Mouse (Mus musculus): ENCODE results near the gene Ptpn7.
"Not testable (repeated sequence)": the region's sequence is repeated elsewhere in the genome, so short reads cannot be mapped to it uniquely, and the experiment has no call there.

The Ptpn7 gene

DNA sequence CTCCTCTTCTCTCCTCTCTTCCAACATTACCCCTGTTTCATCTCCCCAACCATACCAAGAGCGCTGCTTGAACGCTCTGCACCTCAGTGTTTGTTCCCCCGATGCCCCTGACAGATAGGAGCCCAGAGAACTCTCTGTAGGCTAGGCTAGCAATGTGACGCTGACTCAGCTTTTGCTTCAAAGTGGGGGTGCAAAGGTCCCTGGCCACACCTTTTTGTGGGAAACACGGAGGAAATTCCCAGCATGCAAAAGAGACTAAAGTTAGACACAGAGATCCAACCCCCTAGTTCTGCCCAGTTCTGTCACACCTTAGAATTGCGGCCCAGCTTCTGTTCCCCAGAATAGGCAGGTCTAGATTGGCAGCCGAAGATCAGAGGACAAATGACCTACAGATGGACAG is 46.4 kb downstream of the Ptpn7 start:
- in situ Hi-C loops (cut with MboI; ENCODE audit: unreplicated experiment in 2 of 2), result loop anchor here in 1 of 2 experiments (10.0 kb wide), 3 partner anchors 276 to 496 kb away; no protein-coding TSS in a partner anchor

DNA sequence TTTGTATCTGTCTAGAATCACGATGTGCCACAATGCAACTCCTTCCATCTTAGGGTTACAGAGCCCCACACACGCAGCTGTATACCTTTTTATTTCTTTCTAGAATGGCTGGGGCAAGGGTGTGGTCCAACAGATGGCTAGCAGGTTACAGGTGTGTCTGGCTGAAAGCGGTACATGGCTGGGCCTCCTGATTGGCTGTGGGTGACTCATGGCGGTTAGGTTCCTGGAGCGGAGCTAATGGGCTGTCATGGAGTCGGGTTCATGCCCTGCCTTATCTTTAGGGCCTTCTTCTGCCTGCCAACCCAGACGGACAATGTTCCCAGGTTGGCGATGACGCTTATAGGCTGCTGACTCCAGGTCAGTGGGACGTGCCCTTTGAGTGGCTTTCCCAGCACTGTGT is 48.3 kb downstream of the Ptpn7 start:
- in situ Hi-C loops (cut with MboI; ENCODE audit: unreplicated experiment in 2 of 2), result no loop called here

DNA sequence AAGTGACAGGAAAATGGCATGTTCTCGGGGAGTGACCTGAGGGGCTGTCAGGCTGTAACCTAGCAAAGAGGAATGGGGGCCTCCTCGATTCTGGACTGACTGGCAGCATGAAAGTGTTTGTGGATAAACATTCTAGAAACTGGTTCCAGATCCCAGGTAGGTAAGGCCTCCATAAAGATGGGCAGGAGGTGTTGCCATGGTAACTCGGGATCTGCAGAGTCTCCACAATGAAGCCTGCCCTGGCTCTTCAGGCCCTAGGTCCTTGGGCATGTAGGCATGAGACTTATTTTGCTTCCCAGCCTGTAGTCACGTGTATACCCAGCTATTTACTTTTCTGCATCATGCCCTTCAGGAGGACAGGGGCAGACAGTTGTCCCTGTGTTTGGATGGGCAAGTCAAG is 48.8 kb downstream of the Ptpn7 start:
- in situ Hi-C loops (cut with MboI; ENCODE audit: unreplicated experiment in 2 of 2), result no loop called here

DNA sequence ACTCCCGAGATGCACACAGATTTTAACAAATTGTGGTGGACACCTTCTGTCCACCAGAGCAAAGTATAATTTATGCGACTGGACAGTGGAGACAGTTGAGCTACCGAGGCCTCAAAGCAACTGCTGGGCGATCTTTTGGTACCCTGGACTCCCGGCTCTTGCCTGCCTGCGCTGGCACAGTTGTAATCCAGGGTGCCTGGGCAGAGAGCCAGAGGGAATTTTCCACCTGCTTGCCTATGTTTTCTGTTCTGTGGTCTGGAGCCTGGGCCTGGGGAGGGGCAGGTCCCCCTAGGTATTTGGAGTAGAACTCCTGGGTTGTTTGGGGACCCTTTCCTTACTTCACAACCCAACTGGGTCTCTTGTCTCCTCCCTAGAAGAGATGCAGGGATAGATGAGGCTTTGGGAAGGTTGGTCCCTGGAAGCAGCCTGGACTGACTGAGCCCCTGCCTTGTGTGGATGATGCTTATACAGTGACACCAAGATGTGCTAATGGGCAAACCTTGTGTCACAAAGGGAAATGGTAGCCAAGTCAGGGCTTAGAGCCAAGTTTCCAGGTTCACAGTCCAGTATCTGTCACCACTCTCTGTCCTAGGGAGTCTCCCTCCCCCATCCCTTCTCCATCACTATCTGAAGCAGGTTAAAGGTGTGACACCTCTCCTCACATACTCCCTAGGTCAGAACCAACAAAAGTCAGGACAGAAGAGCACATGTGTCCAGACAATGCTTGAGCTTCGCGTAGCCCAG is 49.6 kb downstream of the Ptpn7 start:
- in situ Hi-C loops (cut with MboI; ENCODE audit: unreplicated experiment in 2 of 2), result no loop called here

DNA sequence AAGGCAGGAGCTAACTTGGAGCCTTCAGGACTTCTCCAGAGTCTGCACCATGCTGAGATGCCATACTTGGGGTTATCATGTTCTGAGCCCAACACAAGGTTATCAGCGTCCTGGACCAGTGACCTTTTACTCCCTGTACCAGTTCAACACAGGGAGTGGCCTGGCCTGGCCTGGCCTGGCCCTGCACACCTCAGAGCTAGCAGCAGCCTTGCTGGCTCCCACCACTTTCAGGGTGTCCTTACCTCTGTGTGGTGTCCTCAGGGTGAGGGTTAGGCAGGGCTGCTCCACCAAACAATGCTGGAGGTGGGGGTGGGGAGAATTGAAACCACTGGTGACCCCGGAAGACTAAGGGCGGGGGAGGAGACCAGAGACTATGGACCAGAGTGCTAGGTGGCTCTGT is 50.5 kb downstream of the Ptpn7 start:
- in situ Hi-C loops (cut with MboI; ENCODE audit: unreplicated experiment in 2 of 2), result no loop called here

DNA sequence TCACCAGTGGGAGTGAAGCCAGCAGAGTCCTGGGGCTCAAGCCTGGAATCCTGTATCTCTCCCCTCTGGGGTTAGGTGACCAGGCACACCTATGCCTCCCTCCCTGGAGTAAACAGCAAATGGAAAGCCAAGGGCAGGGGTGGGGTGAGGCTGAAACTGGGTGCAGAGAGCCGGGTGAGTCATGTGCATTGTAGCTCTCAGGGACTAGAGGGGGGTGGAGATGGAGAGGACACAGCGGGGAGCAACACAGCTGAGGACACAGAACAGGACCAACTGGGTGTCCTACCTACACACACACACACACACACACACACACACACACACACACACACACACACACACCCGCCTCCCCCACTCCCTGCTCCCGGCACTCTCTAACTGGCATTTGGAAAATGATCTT is 50.9 kb downstream of the Ptpn7 start:
- in situ Hi-C loops (cut with MboI; ENCODE audit: unreplicated experiment in 2 of 2), result no loop called here

DNA sequence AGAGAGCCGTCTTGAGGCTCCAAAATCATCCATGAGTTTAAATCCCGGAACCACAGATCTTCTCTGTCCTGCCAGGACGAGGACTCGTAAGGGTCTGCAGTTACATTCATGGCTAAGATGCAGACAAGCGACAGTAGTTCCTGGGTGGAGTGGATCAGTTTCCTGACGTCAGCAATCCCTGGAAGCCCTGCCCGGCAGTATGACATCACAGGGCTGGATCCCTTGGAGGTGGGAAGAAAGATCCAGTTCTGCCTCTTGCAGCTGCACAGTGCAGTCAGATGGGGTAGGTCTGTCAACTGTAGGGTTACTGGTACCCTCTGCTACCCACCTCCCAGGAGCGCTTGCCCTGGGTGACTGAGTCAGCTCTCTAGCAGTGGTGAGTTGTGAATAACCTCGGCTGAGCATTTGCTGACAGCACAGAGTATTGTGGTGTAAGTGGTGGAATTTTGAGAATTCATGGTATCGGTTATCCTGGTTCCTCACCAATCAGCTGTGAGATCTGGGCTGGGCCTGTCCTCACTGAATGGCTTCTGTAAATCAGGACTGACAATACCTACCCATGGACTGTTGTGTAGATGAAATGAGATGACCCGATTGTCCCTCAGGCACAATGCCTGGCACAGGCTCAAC is 51.6 kb downstream of the Ptpn7 start:
- in situ Hi-C loops (cut with MboI; ENCODE audit: unreplicated experiment in 2 of 2), result no loop called here

DNA sequence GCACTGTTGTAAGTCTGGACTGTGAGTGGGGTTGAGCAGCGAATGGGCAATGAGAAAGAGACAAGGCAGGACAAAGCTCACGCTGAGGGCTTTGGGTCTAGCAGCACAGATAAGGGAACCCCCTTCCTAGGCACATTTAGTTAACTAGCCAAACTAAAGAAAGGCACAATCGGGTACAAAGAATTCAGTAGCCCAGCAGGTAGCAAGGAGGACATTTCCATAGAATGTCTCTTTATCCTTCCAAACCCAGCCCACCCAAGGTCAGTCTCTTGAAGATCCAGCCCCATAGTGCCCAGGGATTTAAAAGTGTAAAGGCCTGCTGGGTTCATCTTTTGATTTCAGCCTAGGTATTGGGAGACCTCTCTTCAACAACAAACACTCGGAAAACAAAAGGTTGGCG is 53.4 kb downstream of the Ptpn7 start:
- in situ Hi-C loops (cut with MboI; ENCODE audit: unreplicated experiment in 2 of 2), result no loop called here

DNA sequence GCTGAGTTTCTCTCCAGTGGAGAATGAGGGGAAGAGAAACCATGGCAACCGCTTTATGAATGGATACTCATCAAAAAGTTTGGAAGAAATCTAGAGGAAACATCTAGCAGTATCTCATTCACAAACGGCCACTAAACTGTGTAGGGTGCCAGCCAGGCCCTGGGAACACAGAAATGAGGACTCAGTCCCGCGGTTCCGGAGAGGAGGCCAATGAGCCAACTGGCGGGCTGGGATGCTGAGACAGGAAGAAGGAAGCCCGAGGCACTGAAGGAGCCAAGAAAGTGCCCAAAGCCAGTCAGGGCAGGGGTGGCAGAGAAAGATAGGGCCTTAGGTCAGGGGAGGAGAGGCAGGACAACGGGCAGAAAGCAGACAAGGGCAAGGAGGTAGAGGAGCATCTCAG is 53.9 kb downstream of the Ptpn7 start:
- in situ Hi-C loops (cut with MboI; ENCODE audit: unreplicated experiment in 2 of 2), result no loop called here

DNA sequence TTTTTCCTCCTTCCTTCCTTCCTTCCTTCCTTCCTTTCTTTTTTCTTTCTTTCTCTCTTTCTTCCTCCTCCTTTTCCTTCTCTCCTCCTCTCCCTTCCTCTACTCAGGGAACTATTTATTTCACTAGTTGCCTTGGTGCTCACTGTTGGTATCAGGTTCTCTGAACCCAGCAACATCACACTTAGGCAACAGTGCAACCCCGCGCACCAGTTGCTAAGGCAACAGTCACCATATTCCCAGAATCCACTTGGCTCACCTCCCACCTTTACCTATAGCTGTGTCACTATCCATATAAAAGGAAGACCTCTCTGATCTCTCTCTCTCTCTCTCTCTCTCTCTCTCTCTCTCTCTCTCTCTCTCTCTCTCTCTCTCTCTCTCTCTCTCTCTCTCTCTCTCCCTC is 54.5 kb downstream of the Ptpn7 start:
- in situ Hi-C loops (cut with MboI; ENCODE audit: unreplicated experiment in 2 of 2), result not testable (repeated sequence)

DNA sequence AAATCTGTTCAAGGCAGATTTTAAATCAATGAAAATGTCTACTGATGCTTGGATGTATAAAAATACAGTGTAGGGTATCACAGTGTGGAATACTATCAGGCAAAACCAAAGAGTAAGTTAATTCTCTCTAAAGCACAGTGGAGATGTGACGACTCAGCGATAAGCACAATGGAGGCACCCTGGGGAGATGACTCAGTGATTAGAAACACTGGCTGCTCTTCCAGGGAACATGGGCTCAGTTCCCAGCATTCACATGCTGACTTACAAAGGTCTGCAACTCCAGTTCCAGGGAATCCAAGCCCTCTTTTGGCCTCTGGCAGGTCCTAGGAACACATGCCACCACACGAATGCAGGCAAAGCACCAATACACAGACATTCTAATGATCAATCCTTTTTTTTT is 55.7 kb downstream of the Ptpn7 start:
- in situ Hi-C loops (cut with MboI; ENCODE audit: unreplicated experiment in 2 of 2), result no loop called here

DNA sequence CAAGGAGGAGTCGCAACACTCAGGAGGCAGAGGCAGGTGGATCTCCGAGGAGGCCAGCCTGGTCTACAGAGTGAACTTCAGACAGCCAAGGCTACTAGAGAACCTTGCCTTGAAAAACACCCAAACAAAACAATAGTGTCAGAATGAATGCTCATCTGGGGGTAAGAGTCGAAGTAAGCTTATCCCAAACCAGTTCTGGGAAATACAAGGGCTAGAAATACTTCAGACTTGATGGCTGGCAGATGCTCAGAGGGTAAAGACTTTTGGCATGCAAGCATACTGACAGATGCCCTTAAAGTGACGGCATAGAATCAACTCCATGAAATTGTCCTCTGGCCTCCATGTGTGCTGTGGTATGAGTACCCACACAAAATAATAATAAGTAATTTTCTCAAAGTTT is 56.7 kb downstream of the Ptpn7 start:
- in situ Hi-C loops (cut with MboI; ENCODE audit: unreplicated experiment in 2 of 2), result no loop called here

DNA sequence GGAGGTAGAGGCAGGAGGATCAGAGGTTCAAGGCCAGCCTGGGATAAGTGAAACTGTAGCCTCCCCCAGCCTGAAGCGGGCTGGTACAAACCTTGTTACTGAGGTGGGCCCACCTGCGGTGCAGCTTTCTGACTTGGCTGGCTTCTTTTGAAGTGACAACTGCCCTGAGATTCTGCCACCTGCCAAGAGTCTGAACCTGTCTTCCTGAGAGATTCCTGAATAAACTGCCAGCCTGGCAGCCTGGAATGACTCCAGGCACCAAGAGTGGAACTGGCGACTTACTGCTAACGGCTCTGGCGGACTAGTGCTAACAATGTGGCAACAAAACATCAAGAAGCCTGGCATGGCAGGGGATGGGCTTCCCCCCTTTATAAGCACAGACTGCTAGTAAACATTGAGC is 61.8 kb downstream of the Ptpn7 start:
- in situ Hi-C loops (cut with MboI; ENCODE audit: unreplicated experiment in 2 of 2), result not testable (repeated sequence)
